Mouse (Mus musculus) NIH3T3 (cell line): ENCODE data around the gene Grid2.
"Not testable (repeated sequence)": the region's sequence is repeated elsewhere in the genome, so short reads cannot be mapped to it uniquely, and the experiment has no call there.

Experiments used
- DNase-seq: peaks from one replicate; pipeline ENCODE4 v3.0.0-alpha.2; 2012; ENCODE audit warnings: low read depth

Gene Grid2

DNA sequence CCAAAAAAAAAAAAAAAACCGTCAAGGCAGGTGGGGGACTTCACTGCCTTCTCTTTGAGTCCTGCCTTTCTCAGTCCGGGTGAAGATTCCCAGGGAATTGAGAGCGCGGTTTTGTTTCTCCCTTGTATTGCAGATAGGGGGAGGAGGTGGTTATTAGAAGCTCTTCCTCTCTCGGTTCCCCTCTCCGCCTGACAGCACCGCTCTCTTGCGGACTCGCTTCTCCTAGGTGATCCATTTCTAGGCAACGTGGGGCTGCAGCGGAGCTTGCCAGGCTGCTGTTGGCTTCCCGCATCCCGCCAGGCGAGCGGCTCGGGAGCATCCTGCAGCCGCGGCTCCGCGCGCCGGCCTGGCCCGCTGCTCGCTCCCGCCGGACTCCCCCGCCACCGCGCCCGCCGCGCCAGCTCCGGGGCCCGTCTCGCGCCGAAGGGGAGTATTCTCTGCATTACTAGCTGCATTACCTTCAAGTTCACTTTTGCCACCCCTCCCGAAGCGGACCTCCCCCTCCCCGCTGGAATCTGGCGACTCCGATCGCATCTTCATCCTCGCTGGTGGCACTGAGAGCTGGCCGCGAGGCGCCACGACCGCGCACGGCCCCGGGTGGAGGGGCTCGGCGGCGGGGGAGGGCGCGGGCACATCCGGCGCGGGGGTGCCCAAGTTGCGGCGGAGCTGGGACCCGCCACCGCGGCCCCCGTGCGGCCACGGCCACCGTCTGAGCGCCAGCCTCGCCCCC lies at the start of gene Grid2:
Gene Grid2 (plus strand): TSS at position 51 of the 730 bp plus-strand sequence.
- no peak for DNase-seq

DNA sequence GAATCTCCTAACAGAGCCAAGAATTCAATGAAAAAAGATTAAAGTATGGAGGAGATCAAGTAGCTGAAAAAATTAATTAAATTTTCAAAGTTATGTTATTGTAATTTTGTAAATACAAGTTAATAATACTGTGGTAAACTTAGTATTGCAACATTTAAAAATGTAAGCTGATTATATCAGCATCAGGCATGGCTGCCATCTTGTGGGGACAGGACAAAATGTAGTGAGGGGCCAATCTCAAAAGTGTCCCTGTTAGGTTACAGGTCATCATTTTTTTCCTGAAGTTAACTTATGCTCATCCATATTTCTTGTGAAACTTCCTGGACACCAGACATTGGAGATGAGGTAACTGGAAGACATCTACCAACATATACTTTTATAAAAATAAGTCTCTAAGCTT lies 4.9 kb upstream of the Grid2 start:
- no peak for DNase-seq

DNA sequence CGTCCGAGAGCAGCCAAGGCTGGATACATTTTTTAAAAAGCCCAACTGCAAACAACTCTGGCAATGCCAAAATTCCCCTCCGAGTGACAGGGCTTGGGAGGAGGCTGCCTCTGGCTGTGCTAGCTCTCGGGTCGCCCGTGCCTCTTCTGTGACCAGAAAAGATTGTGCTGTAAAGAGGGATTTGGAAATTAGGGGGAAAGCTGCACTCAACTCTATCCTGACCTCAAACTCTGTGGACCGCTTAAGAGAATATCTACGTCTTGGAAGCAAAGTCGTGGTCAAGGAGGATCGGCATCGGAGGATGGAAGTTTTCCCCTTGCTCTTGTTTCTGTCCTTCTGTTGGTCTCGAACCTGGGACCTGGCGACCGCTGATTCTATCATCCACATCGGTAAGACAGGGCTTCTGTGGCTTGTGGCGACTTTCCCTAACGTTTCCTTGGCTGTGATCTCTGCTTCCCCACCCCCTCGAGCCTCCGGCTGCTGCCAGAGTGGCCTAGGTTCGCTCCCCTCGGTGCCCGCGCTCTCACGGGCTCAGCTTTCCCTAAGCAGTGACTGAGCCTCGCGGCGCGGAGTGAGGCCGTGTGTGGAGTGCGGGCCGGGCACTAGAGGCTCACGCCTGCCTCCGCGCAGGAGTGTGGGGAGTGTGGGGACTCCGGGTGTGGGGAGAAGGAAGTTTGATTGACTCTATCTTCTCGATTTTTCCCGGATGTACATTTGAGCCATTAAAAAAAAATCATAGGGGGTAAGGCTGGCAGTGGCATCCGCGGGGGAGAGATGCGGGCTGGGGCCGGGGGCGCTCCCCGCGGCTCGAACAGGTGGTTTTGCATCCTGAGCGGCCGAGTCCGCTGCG lies 1.1 kb downstream of the Grid2 start:
- no peak for DNase-seq

DNA sequence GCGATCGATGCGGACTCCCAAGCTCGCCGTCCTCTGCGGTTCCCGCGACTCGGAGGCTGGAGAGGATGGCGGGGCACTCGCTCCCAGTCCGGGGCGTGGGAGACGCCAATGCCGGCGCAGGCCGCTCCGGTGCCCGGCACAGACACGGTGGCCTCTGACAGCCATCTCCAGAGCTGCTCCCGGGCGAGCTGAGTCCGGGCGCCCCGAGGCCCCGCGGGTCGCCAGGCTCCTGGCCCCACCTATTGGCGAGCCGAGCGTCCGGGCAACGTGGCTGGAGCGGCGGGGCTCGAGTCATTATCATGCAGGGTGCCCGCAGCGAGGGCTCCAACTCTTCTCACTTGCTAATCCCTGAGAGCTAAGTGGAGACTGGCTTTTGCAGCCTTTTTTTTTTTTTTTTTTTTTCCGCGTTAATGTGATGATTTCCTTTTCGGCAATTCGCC lies 1.8 kb downstream of the Grid2 start:
- DNase-seq: peak; percentile 2

DNA sequence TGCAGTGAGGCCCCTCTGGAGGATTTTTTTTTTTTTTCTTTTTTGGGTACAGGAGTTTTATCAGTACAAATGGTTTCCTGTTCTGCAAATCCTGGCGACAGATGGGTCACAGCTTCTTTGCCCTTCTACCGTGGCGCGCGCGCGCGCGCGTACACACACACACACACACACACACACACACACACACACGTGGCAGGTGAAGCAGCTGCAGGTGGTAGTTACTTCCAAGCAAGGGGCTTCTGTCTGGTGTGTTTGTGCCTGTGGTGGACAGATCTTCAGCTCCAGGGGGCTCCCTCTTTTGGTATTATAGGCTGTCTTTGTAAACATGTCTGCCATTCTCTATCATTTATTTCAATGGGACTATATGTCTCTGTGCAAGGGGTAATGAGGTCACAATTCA lies 2.2 kb downstream of the Grid2 start:
- no peak for DNase-seq

DNA sequence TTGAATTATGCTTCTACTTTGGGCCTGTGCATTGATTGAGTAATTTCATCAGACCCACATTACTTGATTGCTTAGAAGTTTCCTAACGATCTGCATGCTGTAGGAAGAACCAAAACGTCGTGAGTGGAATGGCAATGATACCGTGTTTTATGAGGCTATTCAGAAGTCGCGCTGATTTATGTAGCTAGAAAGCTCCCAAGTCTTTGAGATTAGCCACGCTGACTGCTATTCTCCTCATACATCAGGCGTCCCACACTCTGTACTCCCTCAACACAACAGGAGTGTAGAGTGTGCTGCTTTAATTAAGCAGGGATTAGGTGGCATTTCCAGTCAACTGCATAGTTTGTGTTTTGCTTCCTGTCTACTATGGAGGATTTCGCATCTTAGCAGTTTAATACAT lies 4.1 kb downstream of the Grid2 start:
- DNase-seq: no peak

DNA sequence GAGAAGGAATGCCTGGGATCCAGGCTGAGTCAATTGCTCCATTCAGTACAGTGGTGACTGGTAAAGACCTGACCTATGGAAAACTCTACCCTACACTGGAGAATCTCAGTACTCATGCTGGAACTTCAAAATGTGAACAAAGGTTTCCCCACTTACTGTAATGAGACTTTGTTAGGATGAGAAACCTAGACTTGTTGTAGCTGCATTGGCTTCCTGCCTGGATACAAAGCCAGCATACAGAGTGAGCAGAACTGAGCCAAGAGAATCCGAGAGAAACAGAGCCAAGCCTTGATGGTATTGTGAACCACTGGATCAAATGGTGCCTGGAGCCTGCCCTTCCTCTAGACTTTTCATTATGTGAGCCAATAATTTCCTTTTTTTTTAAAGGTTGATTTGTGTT lies 28.7 kb downstream of the Grid2 start:
- no peak for DNase-seq

DNA sequence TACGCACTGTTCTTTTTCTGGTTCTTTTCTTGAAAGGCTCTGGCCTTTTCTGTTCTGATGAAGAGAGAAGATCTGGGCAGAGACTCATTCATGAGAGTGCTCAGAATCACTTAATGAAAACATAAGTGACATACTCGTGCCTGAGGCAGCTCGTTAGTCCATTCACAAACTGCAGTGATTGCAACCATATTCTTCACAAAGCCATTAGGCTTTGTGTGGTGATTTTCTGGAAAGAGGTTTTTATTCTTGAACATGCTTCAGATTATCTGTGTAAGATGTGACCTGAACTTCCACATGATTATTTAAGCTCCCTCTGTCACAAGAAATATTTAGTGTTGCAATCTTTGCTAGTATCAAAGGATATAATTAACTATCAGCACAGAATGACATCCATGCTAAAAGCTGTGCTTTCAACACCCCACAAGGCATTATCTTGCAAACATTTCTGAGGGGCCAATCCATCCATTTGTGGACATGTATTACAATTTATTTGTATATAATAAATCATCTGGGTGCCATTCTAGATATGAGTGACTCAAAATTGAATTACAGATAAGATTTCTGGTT lies 86.8 kb downstream of the Grid2 start:
- DNase-seq: no peak

DNA sequence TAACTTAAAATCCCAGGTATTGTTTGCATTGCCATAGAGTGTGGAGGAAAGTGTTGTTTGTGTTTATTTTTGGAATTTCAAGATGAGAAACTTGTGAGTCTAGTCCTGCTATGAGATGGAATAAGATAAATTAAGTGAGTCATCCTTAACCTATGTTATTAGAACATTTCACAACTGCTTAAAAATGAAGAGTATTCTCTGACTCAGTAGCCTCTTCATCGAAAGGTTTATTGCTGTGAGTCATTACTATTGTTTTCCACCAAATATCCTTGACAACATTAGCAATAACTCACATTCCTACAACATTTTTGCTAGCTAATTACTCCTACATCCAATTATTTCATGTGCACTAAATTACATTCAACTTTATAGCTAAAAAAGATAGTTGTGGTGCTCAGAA lies 91.3 kb downstream of the Grid2 start:
- DNase-seq: no peak

DNA sequence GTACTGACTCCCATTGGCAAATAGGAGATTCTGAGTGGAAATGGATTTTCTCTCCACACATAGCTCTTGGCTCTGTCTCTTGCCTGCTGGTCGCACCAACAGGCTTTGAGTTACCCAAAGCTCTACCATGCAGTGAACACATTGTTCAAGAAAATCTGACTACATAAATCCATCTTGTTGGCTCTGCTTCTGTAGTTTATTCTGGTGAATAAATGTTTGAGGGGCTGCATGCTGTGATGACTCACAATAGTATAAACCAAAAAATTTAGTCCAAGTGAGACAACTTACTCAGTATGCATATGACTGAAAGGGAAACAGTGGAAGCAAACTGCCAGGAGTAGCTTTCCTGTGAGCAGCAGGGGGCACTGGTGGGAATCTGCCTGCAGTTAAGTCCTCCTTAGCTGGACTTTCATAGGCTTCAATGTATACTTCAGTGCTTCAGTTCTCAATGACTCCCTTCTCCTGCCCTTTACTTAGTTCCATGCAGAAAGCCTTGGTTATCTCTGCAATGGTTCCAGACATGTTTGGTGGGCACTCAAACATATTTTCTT lies 125.5 kb downstream of the Grid2 start:
- DNase-seq: peak; percentile 2

DNA sequence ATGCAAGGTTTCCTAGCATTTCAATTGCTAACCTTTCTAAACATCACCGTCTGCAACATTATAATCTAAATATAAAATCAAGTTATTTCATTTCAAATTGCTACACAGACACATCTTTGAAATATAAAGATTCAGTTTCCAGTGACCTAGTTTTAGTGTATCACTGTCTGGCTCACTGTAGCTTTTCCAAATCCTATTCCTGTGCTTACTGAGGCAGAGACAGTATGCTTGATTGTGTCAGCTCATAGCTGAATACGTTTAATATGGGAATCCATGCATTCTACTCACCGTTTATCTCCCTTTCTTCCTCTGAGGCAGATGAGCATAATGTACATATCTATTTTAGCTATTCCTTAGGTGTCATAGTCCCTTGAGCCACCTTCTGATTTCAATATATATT lies 146.0 kb downstream of the Grid2 start:
- no peak for DNase-seq

DNA sequence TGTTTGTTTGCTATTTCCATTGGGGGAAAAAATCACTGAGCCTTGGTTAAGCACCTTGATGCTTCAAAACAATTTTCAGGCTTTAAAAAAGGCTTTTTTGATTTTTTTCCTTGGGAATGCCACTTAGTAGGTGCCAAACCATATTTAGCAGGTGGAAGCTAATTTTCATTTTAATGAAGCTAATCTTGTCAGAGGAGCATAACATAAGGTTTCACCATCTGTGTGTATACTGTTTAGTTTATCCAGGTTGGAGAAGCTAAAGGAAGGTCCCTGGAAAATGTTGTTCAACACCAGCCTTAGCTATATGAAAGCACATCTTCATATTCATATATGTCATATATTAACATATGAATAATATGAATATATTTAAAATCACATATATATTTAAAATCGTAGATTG lies 161.9 kb downstream of the Grid2 start:
- no peak for DNase-seq

DNA sequence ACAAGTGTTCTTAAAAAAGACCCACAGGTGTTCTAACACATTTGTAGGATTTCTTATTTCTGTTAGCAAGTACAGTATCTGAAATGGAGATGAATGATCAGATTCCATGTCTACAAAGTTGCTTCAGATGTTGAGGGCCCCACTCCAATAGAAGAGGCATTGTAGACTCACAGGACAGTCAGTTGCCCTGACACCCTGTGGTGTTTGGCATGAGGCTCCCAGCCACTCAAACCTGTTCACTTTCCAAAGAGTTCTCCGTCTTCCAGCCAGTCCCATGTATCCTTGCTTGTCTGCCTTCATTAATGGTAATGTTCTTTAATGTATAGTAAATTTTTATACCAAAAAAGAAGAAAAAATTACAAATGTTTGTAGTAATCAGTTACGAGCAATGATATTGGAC lies 177.1 kb downstream of the Grid2 start:
- no peak for DNase-seq

DNA sequence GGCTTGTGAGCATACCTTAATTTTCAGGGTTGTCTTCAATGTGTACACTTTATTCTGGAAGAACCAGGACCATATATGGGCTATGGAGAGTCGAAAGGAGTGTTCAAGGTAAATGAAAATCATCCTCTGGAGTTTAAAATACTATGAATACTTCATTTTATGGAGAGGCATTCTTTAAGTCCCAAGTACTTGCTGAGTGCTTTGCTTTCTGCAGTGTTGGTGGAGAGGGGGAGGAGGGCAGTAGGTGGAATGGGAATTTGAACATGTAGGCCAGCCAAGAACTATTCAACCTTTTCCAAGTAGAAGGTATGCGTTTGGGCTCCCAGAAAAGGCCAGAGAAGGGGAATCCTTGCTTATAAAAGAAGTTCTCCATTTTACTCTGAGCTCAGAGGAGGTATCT lies 192.5 kb downstream of the Grid2 start:
- DNase-seq: no peak

DNA sequence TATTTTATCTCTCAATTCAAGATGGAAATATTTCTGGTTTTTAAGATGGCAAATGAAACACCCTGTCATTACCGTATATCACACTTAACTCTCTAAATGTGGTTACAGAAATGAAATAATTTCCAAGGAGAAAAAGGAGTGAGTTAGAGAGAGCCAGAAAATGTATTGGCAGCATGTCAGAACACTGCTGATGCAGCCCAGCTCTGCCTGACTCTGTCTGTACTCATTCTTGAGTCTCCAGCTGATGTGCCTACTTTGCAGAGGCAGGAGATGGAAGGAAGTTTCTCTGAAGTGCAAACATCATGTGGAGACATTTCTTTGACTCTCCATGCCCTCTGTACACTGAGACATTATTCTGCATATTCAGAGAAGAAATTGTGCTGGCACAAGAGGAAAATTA lies 226.5 kb downstream of the Grid2 start:
- DNase-seq: no peak

DNA sequence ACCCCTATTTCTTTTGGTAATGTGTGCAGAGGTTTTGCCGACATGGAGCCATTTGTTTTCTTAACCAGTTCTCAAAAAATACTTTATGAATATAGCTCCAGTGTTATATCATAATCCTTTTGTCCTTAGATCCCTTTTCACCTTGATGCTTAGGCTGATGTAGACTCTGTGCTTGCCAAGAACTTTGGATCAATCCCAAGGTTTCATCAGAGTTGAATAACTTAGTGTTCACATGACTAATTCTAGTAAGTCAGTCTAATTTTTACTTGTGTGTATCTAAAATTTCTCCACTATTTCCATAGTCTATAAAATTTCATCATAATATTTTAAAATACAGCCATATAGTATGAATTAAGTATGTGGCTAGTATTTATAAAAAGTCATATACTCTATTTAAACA lies 259.3 kb downstream of the Grid2 start:
- DNase-seq: no peak

DNA sequence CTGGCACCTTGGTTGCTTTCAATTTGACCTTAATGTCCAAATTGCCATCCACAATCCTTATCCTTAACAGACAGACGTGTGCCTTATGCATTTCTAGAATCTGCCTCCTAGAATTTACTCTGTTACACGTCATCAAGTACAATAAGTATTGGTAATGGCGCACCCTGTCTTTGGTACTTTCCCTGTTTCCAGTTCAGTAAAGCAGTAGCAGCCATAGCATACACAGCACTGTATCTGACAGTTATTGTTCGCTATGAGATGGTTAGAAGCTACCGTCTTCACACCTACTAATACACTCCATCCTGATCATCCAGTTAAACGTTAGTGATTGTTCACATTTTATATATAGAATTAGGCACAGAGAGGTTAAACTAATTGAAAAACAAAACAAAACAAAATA lies 260.3 kb downstream of the Grid2 start:
- no peak for DNase-seq

DNA sequence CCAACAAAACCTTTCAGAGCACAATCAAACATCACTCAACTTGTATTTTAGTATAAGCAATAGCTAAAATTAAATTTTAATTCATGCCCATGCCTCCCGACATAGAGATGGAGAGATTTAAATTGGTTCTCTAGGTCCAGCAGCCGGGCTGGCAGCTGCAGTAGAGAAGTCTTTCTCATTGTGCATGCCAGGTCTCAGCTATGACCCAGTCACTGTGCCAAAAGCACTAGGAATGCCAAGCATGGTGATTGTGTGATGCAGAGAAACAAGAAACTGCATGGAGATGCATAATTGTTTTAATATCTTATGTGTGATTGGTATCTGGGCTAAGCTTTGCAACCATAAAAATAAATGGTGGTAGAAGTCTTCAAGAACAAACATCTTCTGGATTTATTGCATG lies 276.1 kb downstream of the Grid2 start:
- no peak for DNase-seq

DNA sequence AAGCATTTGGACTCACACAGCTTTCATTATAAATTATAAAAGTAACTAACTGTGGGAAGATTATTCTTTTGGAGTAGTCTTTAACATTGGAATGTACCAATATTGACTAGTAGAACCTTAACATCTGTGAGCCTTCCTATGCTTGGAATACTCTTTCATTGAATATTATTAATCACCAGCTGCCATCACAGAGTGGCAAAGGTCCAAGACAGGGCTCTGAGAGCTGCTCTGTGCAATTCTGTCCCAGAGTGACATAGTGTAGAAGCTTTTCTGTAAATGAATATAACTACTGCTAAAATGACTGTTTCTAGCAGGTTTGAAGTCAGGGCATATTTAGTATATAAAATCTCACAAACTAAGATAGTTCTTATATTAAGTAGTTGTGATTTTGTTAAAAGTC lies 277.2 kb downstream of the Grid2 start:
- no peak for DNase-seq

DNA sequence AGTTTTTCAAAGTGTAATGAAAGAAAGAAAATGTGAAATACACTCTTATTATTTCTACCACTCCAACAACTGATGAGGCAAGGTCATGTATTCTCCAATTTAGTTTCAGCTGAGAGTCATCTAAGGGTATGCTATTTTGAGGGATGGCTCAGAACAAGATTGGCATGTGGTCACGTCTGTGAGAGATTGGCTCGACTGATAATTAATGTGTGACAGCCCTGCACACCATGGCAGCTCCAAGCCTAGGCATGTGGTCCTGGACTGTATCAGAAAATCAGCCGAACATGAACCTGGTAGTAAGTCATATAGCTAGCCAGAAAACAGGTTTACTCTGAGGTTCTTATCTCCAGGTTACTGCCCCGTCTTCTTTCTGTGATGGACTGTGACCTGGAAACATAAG lies 292.1 kb downstream of the Grid2 start:
- DNase-seq: no peak

DNA sequence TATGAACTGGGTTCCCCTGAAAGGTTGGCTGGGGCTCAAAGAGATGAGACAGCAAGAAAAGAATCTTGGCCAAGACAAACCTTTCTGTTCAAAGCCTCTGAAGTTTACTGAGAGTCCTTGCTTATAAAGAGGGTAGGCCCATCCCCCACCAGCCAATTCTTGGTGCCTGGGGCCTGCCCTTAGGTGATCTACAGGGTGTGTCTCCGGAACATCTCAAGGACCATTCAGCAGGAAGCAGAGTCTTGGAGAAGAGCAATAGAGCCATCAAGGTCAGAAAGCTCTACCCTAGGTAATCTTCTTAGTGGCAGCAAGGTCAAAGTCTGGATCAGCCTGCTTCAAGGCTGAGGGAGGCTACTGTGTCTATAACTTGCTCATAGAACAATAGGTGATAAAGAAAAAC lies 313.1 kb downstream of the Grid2 start:
- not testable (repeated sequence) for DNase-seq

DNA sequence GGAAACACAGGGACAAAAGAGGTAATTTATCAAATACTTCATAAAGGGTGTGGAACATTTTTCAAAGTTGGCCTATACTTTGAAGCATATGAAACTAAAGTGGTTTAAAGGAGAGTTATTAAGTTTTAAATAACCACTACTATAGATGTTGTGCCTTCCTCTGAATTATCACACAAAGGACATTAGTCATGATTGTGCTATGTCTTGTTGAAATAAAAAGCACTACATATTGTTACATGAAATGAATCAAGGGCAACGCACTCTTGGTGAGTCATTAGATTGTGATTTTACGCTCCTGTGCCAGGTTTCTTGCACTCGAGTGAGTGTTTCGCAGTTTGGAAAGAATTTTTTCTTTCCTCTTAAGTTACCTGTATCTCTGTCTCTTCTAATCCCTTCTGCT lies 335.0 kb downstream of the Grid2 start:
- DNase-seq: no peak

DNA sequence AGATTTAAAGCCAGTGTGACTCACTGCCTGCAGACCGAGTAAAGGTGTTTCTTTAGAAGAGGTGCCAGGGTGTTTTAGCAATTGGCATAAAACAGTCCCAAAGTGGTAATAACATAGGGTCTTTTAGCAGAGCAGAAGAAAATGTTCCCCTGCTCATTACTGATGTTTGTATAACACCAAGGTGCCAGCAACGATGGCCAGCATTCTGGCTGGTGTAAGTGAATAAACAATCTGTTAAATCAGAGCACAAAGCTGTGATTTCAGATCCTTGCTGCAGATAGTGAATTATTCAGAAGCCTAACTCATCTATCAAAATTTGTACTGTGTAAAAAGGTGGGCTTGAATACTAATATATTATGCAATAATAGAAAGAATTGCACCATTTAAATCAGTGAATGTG lies 353.9 kb downstream of the Grid2 start:
- no peak for DNase-seq
